Mouse (Mus musculus): Measurements from ENCODE around the gene Mageh1. TPM values are rescaled to one million over a fixed set of nuclear protein-coding genes. Genes with fewer than 3 reads are reported as not detected.
A peak's percentile ranks its signal among the peaks of the same experiment; 100 is the strongest.
"Not testable (repeated sequence)": the region's sequence is repeated elsewhere in the genome, so short reads cannot be mapped to it uniquely, and the experiment has no call there.

Gene Mageh1
- 103 and 129 TPM in 2 replicates for polyA plus RNA-seq (2015; fragmentation: Nextera tagmentation; extraction: Ambion mirVana)

DNA sequence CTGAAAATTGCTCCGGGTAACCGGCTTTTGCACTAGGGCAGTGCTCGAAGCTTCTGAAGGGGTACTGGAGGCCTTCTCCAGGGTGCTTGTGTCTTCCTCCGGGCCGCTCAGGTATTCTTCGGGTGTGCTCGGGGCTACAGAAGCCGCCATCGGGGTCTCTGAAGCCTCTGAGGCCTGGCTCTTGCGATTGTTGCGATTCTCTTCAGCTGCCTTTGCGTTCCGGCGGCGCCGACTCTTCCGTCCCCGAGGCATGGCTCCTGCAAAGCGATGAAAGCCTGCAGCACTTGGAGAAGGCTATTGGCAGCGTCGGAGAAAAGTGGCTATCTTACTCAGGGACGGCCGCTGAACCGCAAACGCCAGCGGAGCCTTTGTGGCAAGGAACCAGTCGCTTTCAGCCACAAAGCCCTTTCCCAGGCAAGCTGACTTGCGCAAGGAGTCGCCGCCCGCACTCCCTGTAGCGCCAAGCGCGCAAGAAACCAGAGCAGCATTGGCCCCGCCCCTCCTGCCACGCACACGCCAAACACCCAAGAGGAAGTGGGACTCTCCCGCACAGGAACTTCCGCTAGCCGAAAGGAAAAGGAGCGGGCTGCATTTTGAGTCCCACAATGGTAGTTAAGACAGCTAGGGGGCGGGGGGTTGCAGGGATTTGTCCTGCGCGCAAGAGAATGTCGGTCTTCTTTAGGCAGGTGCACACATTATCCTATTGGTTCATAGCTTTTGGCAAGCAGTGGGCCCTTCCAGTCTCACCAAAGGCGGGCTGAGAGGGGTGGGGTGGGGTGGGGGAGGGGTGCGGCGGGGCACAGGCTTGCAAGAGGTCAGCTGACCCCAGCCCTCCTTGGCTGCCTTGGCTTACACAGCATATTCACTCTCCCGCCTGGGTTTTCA is at the start of gene Mageh1:
Gene Mageh1, minus strand, starts transcription at position 489 of the 885 bp plus-strand sequence.
- Histone ChIP-seq H3K4me2 (peak within 1 kb of the TSS; percentile 57), H3K9me3 (replicated peaks) (no peaks in the 10 kb centered on the region), H3K4me1 (0 out of 2 replicates have a peak, but pooled peaks cover 3% of the 10 kb centered on the region), H3K4me3 (replicated peaks) (peak within 1 kb of the TSS; percentile 54), H3K36me3 (no peaks in the 10 kb centered on the region), H3K27ac (replicated peaks) (peak within 1 kb of the TSS; percentile 89), H3K9ac (replicated peaks) (peak within 1 kb of the TSS; percentile 68), H3K27me3 (replicated peaks) (peaks cover 9% of the 10 kb centered on the region; the same call in 1 of the 2 replicates)
- 22% methylated on average over 49 of the region's 49 CpGs for WGBS
- ATAC-seq (ENCODE audit: low FRiP score) = peak; percentile 97

DNA sequence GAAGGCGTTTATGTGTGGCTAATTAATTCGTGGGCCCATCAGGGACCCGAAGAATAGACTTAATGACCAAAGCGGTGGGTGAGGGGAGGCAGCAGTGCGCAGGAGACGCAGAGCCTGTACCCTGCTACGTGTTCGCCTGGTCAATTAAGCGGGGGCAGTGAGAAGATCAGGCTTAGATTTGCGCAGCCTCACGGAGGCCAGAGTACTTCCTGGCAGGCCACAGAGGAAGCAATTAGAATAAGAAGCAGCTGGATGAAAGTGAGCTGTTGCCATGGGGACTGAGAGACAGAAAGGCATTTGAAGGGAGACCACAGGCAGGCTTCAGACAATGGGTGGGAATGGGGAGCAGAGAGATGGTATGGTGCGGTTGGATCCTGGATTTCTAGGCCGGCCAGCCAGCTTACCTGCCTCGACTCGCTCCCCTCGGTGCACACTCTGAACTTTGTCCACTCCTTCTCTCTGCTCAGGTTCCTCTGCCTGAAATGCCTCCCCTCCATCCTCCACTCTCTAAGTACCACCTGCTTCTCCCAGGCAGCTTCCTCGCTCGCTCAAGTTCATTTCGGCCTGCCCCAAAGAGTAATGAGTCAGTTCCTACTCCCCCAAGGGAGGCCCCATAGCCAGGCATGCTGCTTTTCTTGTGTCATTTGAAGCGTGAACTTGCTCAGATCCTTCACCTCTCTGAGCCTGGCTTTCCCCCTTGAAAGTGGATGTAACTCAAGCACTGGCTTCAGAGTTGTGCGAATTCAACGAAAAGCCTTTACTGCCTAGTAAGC is 783 bp upstream of the Mageh1 start:
- H3K4me2 ChIP-seq = peak overlapping the region; percentile 57
- peak overlapping the region; percentile 89 for H3K27ac ChIP-seq (replicated peaks)
- not testable (repeated sequence) for H3K9ac ChIP-seq (replicated peaks); H3K4me1 ChIP-seq; H3K36me3 ChIP-seq; H3K9me3 ChIP-seq (replicated peaks); H3K27me3 ChIP-seq (replicated peaks)
- peak; percentile 90 for ATAC-seq (ENCODE audit: low FRiP score)
- peak overlapping the region; percentile 54 for H3K4me3 ChIP-seq (replicated peaks)
- WGBS = 14% methylated on average over 7 of the region's 22 CpGs

DNA sequence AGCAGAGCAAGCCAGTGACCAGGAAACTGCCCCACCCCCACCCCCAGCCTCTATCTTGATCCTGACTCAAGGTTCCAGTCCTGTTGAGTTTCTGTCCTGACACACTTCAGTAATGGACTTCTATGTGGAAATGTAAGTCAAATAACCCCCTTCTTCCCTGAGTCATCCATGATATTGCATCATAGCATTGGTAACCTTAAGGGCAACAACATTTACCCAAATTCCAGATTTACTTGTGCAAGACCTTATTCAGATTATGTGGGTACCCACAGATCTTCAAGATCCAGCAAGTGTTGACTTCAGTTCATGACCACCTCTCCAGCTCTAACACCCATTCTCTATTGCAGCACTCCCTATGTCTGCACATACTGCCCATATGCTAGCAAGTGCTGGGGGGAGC is 5.8 kb downstream of the Mageh1 start:
- not testable (repeated sequence) for ATAC-seq (ENCODE audit: low FRiP score); H3K4me3 ChIP-seq (replicated peaks); H3K36me3 ChIP-seq; H3K27me3 ChIP-seq (replicated peaks); H3K4me2 ChIP-seq; H3K9ac ChIP-seq (replicated peaks); H3K4me1 ChIP-seq; H3K27ac ChIP-seq (replicated peaks); H3K9me3 ChIP-seq (replicated peaks)

DNA sequence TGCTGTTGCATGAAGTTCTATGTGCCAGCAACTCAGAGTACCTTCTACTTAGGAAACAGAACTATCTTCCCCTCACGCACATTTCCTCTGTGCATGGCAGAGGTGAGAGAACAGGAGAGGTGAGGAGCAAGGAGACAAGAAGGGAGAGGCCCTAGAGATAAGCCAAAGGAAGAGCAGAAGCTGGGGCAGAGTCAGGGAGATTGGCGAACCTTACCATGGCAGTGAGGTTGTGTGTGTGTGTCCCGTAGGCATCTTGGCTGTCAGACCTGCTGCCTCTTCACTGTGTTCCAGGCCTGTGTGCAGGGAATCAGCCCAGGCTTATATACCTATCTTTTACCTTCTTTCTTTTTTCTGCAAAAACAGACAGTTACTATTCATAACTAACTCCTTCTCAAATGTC is 11.7 kb downstream of the Mageh1 start:
- not testable (repeated sequence) for H3K36me3 ChIP-seq; ATAC-seq (ENCODE audit: low FRiP score); H3K4me1 ChIP-seq; H3K27me3 ChIP-seq (replicated peaks); H3K4me3 ChIP-seq (replicated peaks); H3K9ac ChIP-seq (replicated peaks); H3K27ac ChIP-seq (replicated peaks); H3K4me2 ChIP-seq; H3K9me3 ChIP-seq (replicated peaks)
- WGBS = 92% methylated on average over 3 of the region's 3 CpGs

DNA sequence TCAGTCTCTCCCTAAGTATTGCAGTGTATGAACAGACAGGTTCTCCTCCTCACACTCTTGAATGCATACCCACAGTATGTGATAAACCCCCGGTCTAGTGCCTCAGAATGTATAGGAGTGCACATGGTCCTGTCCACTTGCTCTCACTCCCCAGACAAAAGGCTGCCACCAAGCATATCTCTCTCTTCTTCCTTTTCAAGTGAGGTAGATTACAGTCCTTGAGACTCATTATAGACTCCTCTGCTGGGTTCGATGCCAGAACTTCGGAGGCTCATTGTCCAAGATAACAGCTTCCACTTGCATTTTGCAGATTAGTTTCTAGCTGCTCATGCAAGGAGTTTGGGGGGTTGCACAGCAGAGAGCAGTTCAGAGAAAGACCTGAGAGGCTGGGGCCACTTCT is 12.1 kb downstream of the Mageh1 start:
- H3K4me2 ChIP-seq; H3K4me1 ChIP-seq; ATAC-seq (ENCODE audit: low FRiP score); H3K9ac ChIP-seq (replicated peaks); H3K27ac ChIP-seq (replicated peaks); H3K36me3 ChIP-seq; H3K4me3 ChIP-seq (replicated peaks); H3K27me3 ChIP-seq (replicated peaks); H3K9me3 ChIP-seq (replicated peaks): not testable (repeated sequence)
- WGBS = no CpG with 5 or more reads among the region's 3 CpGs

DNA sequence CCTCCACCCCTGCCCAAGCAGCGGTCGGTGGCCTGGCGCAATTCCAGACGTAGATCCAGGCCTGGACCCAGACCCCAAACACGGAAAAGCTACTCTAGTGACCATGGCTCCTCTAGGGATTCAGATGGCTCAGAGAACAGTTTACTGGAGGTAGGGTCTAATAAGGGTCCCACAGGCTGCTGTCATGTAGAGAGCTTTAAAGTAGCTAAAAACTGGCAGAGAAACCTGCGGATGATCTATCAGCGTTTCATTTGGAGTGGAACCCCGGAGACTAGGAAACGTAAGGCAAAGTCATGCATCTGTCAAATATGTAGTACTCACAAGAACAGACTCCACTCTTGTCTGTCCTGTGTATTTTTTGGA is 29.7 kb downstream of the Mageh1 start:
- Histone ChIP-seq H3K4me1 (no peaks in the 10 kb centered on the region), H3K27ac (replicated peaks) (peak overlapping the region; percentile 86), H3K36me3 (no peaks in the 10 kb centered on the region), H3K4me2 (peak overlapping the region; percentile 59), H3K4me3 (replicated peaks) (peak overlapping the region; percentile 55), H3K9me3 (replicated peaks) (no peaks in the 10 kb centered on the region), H3K27me3 (replicated peaks) (peaks cover 2% of the 10 kb centered on the region; the same call in 1 of the 2 replicates), H3K9ac (replicated peaks) (peak overlapping the region; percentile 61)
- WGBS = 25% methylated on average over 9 of the region's 9 CpGs
- ATAC-seq (ENCODE audit: low FRiP score) = no peak

DNA sequence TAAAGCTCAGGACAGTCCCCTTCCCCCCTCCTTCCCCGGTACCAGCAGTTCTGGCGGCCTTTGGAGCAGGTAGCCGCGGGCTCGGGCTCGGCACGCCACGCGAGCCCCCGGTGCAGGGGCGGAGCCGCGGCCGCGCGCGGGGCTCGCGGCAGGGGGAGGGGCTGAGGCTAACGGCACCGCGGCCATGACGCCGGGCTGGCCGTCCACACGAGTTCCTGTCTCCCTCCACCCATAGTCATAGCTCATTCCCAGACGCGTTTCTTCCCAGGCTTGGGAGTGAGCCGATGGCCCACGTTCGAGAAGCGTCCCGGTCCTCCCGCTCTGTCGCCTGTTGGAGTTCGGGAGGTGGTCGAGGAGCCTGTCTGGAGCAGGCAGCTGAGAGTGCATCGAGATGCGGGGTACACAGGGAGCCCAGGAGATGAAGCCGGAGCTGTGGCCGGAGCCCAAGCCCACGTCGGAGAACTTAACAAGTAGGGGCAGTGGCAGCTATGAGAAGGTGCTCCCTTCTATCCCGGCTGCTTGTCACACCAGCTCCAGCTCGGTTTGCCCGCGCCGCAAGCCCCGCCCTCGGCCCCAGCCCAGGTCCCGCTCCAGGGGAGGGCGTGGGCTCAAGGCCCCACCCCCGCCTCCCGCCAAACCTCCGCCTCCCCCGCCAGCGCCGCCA is 30.2 kb downstream of the Mageh1 start:
- no peaks in the 10 kb centered on the region for H3K9me3 ChIP-seq (replicated peaks)
- peak overlapping the region; percentile 61 for H3K9ac ChIP-seq (replicated peaks)
- H3K27me3 ChIP-seq (replicated peaks) = no peaks in the 10 kb centered on the region; the same call in 1 of the 2 replicates
- WGBS = 20% methylated on average over 58 of the region's 58 CpGs
- peak overlapping the region; percentile 55 for H3K4me3 ChIP-seq (replicated peaks)
- no peaks in the 10 kb centered on the region for H3K36me3 ChIP-seq
- H3K4me2 ChIP-seq = peak overlapping the region; percentile 59
- no peaks in the 10 kb centered on the region for H3K4me1 ChIP-seq
- H3K27ac ChIP-seq (replicated peaks) = peak overlapping the region; percentile 86
- ATAC-seq (ENCODE audit: low FRiP score) = peak; percentile 95

DNA sequence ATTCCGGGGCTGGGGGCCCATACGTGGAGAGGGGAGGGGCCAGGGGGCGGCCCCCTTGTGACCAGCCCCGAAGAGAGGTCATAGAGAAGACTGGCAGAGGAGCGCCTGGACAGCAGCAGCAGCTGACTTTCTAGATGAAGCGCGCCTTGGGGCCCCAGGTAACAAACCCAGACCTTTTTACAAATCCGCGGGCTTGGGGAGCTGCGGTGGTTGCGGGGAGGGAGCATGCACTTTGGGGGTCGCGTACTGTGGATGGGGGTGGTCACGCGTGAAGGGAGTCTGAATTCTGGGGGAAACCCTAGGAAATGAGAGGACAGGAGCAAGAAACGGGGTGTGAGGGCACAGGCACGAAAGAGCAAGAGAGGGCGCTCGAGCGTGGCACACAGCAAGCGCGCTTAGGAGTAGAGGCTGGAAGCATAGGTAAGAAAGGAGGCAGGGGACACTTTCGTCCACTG is 31.0 kb downstream of the Mageh1 start, which contains the start of gene Usp51:
Gene Usp51, plus strand, starts transcription at position 83 of the 455 bp plus-strand sequence.
- no peaks in the 10 kb centered on the region for H3K4me1 ChIP-seq
- H3K4me3 ChIP-seq (replicated peaks) = peak within 1 kb of the TSS; percentile 55
- ATAC-seq (ENCODE audit: low FRiP score) = peak; percentile 89
- WGBS = 17% methylated on average over 23 of the region's 23 CpGs
- peak within 1 kb of the TSS; percentile 61 for H3K9ac ChIP-seq (replicated peaks)
- no peaks in the 10 kb centered on the region for H3K36me3 ChIP-seq
- peak within 1 kb of the TSS; percentile 59 for H3K4me2 ChIP-seq
- peak within 1 kb of the TSS; percentile 86 for H3K27ac ChIP-seq (replicated peaks)
- H3K9me3 ChIP-seq (replicated peaks) = no peaks in the 10 kb centered on the region
- H3K27me3 ChIP-seq (replicated peaks) = no peaks in the 10 kb centered on the region

DNA sequence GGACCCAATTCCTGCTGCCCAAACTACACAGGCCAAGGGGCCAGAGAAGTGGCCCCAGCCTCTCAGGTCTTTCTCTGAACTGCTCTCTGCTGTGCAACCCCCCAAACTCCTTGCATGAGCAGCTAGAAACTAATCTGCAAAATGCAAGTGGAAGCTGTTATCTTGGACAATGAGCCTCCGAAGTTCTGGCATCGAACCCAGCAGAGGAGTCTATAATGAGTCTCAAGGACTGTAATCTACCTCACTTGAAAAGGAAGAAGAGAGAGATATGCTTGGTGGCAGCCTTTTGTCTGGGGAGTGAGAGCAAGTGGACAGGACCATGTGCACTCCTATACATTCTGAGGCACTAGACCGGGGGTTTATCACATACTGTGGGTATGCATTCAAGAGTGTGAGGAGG is 41.3 kb downstream of the Mageh1 start:
- H3K27ac ChIP-seq (replicated peaks); H3K36me3 ChIP-seq; H3K9me3 ChIP-seq (replicated peaks); ATAC-seq (ENCODE audit: low FRiP score); H3K4me3 ChIP-seq (replicated peaks); H3K9ac ChIP-seq (replicated peaks); H3K27me3 ChIP-seq (replicated peaks); H3K4me1 ChIP-seq; H3K4me2 ChIP-seq: not testable (repeated sequence)
- no CpG with 5 or more reads among the region's 3 CpGs for WGBS

DNA sequence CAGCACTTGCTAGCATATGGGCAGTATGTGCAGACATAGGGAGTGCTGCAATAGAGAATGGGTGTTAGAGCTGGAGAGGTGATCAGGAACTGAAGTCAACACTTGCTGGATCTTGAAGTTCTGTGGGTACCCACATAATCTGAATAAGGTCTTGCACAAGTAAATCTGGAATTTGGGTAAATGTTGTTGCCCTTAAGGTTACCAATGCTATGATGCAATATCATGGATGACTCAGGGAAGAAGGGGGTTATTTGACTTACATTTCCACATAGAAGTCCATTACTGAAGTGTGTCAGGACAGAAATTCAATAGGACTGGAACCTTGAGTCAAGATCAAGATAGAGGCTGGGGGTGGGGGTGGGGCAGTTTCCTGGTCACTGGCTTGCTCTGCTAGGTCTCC is 47.5 kb downstream of the Mageh1 start:
- H3K4me2 ChIP-seq; ATAC-seq (ENCODE audit: low FRiP score); H3K36me3 ChIP-seq; H3K4me3 ChIP-seq (replicated peaks); H3K27me3 ChIP-seq (replicated peaks); H3K27ac ChIP-seq (replicated peaks); H3K4me1 ChIP-seq; H3K9ac ChIP-seq (replicated peaks); H3K9me3 ChIP-seq (replicated peaks): not testable (repeated sequence)

All from neural tube, embryonic 15.5 days (tissue).